Mouse (Mus musculus): ENCODE measurements around the gene Tsfm. TPM values are rescaled to one million over a fixed set of nuclear protein-coding genes. Genes with fewer than 3 reads are reported as not detected.

The Tsfm gene
- polyA plus RNA-seq, 1 experiment from 2014 or later = 42.4 TPM

- WGBS = 73% methylated on average over 1 of the region's 1 CpGs
- Histone ChIP-seq H3K4me3 (ENCODE audit: low read depth, low read length) (no peak overlapping the region), H3K9ac (ENCODE audit: low read depth, low read length) (no peak overlapping the region), H3K27me3 (replicated peaks; ENCODE audit: control insufficient read depth, insufficient read depth, low read length) (no peaks in the 10 kb centered on the region), H3K4me2 (replicated peaks; ENCODE audit: low read depth) (no peak overlapping the region), H3K4me1 (replicated peaks; ENCODE audit: control insufficient read depth, insufficient read depth, low read length) (no peaks in the 10 kb centered on the region), H3K27ac (ENCODE audit: low read depth, low read length) (no peak overlapping the region), H3K9me3 (ENCODE audit: control insufficient read depth) (no peaks in the 10 kb centered on the region), H3K36me3 (ENCODE audit: control insufficient read depth, insufficient read depth) (peaks cover 25% of the 10 kb centered on the region)
- ATAC-seq = no peak
- TF ChIP-seq CTCF (IDR thresholded peaks at IDR 0.05; ENCODE audit: low read depth) = no peak
These were observed 28.6 kb downstream of the Tsfm start for GRCm38 (mm10) chr10:127002056-127002455.

GRCm38 (mm10) chr10:127001297-127001696, 29.3 kb downstream of the Tsfm start:
- H3K9ac ChIP-seq (ENCODE audit: low read depth, low read length) = no peak overlapping the region
- no peak overlapping the region for H3K4me2 ChIP-seq (replicated peaks; ENCODE audit: low read depth)
- no peak overlapping the region for H3K27ac ChIP-seq (ENCODE audit: low read depth, low read length)
- no peaks in the 10 kb centered on the region for H3K9me3 ChIP-seq (ENCODE audit: control insufficient read depth)
- no peaks in the 10 kb centered on the region for H3K27me3 ChIP-seq (replicated peaks; ENCODE audit: control insufficient read depth, insufficient read depth, low read length)
- no peaks in the 10 kb centered on the region for H3K4me1 ChIP-seq (replicated peaks; ENCODE audit: control insufficient read depth, insufficient read depth, low read length)
- no peak for ATAC-seq
- no peak for TF ChIP-seq CTCF (IDR thresholded peaks at IDR 0.05; ENCODE audit: low read depth)
- WGBS = 52% methylated on average over 9 of the region's 9 CpGs
- H3K36me3 ChIP-seq (ENCODE audit: control insufficient read depth, insufficient read depth) = peaks cover 25% of the 10 kb centered on the region
- no peak overlapping the region for H3K4me3 ChIP-seq (ENCODE audit: low read depth, low read length)

- no peak for TF ChIP-seq CTCF (IDR thresholded peaks at IDR 0.05; ENCODE audit: low read depth)
- H3K27me3 ChIP-seq (replicated peaks; ENCODE audit: control insufficient read depth, insufficient read depth, low read length) = no peaks in the 10 kb centered on the region
- H3K27ac ChIP-seq (ENCODE audit: low read depth, low read length) = no peak within 1 kb of the TSS
- no peak for ATAC-seq
- 74% methylated on average over 5 of the region's 5 CpGs for WGBS
- H3K4me3 ChIP-seq (ENCODE audit: low read depth, low read length) = no peak within 1 kb of the TSS
- H3K4me2 ChIP-seq (replicated peaks; ENCODE audit: low read depth) = no peak within 1 kb of the TSS
- H3K36me3 ChIP-seq (ENCODE audit: control insufficient read depth, insufficient read depth) = peaks cover 32% of the 10 kb centered on the region
- no peaks in the 10 kb centered on the region for H3K4me1 ChIP-seq (replicated peaks; ENCODE audit: control insufficient read depth, insufficient read depth, low read length)
- H3K9ac ChIP-seq (ENCODE audit: low read depth, low read length) = no peak within 1 kb of the TSS
- no peaks in the 10 kb centered on the region for H3K9me3 ChIP-seq (ENCODE audit: control insufficient read depth)
These were observed 30.1 kb downstream of the Tsfm start, which contains the start of gene Avil for GRCm38 (mm10) chr10:127000529-127000928. Avil (plus strand) TSS chr10:127000709.

GRCm38 (mm10) chr10:126997340-126998113, 33.1 kb downstream of the Tsfm start:
- Histone ChIP-seq H3K4me2 (replicated peaks; ENCODE audit: low read depth) (no peak overlapping the region), H3K9me3 (ENCODE audit: control insufficient read depth) (no peaks in the 10 kb centered on the region), H3K4me1 (replicated peaks; ENCODE audit: control insufficient read depth, insufficient read depth, low read length) (no peaks in the 10 kb centered on the region), H3K36me3 (ENCODE audit: control insufficient read depth, insufficient read depth) (peaks cover 62% of the 10 kb centered on the region), H3K27me3 (replicated peaks; ENCODE audit: control insufficient read depth, insufficient read depth, low read length) (no peaks in the 10 kb centered on the region), H3K27ac (ENCODE audit: low read depth, low read length) (no peak overlapping the region), H3K9ac (ENCODE audit: low read depth, low read length) (no peak overlapping the region), H3K4me3 (ENCODE audit: low read depth, low read length) (no peak overlapping the region)
- no peak for ATAC-seq
- TF ChIP-seq CTCF (IDR thresholded peaks at IDR 0.05; ENCODE audit: low read depth) = no peak
- WGBS = 57% methylated on average over 13 of the region's 13 CpGs

- Histone ChIP-seq H3K36me3 (ENCODE audit: control insufficient read depth, insufficient read depth) (peaks cover 63% of the 10 kb centered on the region), H3K4me3 (ENCODE audit: low read depth, low read length) (no peak overlapping the region), H3K4me2 (replicated peaks; ENCODE audit: low read depth) (no peak overlapping the region), H3K27ac (ENCODE audit: low read depth, low read length) (no peak overlapping the region), H3K27me3 (replicated peaks; ENCODE audit: control insufficient read depth, insufficient read depth, low read length) (no peaks in the 10 kb centered on the region), H3K4me1 (replicated peaks; ENCODE audit: control insufficient read depth, insufficient read depth, low read length) (peaks cover 4% of the 10 kb centered on the region; the same call in 1 of the 2 replicates), H3K9ac (ENCODE audit: low read depth, low read length) (no peak overlapping the region; the same call in 1 of the 2 replicates), H3K9me3 (ENCODE audit: control insufficient read depth) (no peaks in the 10 kb centered on the region)
- TF ChIP-seq CTCF (IDR thresholded peaks at IDR 0.05; ENCODE audit: low read depth) = no peak
- WGBS = 87% methylated on average over 3 of the region's 3 CpGs
- ATAC-seq = no peak
These were observed 37.0 kb downstream of the Tsfm start for GRCm38 (mm10) chr10:126993621-126994020.

GRCm38 (mm10) chr10:126991676-126992075, 39.0 kb downstream of the Tsfm start:
- no peak for TF ChIP-seq CTCF (IDR thresholded peaks at IDR 0.05; ENCODE audit: low read depth)
- no peak overlapping the region for H3K27ac ChIP-seq (ENCODE audit: low read depth, low read length)
- H3K4me3 ChIP-seq (ENCODE audit: low read depth, low read length) = no peak overlapping the region
- H3K4me2 ChIP-seq (replicated peaks; ENCODE audit: low read depth) = no peak overlapping the region
- H3K9ac ChIP-seq (ENCODE audit: low read depth, low read length) = no peak overlapping the region
- H3K27me3 ChIP-seq (replicated peaks; ENCODE audit: control insufficient read depth, insufficient read depth, low read length) = no peaks in the 10 kb centered on the region
- peaks cover 48% of the 10 kb centered on the region for H3K36me3 ChIP-seq (ENCODE audit: control insufficient read depth, insufficient read depth)
- no peak for ATAC-seq
- 34% methylated on average over 3 of the region's 3 CpGs for WGBS
- no peaks in the 10 kb centered on the region for H3K9me3 ChIP-seq (ENCODE audit: control insufficient read depth)
- peaks cover 12% of the 10 kb centered on the region; the same call in 1 of the 2 replicates for H3K4me1 ChIP-seq (replicated peaks; ENCODE audit: control insufficient read depth, insufficient read depth, low read length)

All from intestine, postnatal 0 days (tissue).